Mouse (Mus musculus): ENCODE data around the gene Chpf. TPM values are rescaled to one million over a fixed set of nuclear protein-coding genes. Genes with fewer than 3 reads are reported as not detected.

The Chpf gene
- 37.4 and 49.4 TPM in 2 replicates for polyA plus RNA-seq (2012; rRNA removed)

DNA sequence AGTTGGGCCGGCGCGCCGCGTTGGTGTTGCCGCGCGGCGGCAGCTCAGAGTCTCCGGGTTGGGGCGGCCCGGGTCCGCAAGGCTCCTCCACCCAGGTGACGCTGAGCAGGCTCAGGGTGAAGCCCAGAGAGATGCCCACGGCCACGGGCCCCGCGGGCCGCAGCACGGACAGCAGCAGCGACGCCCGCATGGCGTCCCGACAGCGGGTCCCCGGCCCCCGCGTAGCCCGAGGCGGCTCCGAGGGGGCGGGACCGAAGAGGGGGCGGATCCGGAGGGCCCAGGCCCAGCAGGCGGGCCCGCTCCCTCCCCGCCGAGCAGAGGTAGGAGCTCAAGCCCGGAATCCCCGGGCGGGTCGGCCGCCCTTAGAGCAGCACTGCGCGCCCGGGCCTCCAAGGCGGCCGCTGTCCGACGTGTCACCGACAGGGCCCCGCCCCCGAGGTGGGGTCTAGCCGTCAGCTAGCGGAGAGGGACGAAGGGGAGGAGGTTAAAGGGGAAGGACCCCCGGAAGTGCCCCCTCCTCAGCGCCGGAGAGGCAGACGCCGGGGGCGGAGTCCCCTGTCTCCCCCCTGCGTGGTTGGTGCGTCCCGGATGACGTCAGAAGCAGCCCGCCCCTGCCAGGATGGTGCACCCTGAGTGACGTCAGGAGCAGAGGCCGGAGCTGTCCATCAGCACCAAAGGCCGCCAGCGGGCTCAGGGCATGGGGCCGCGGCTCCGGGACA is at the start of gene Chpf, which contains the start of gene Tmem198:
TSS of gene Chpf (minus strand) at position 392 of the 719 bp plus-strand sequence.
TSS of gene Tmem198 (plus strand) at position 617 of the 719 bp plus-strand sequence.

GRCm38 (mm10) chr1:75521321-75522031 is 42.4 kb upstream of the Chpf start, which contains the start of gene Stk11ip:
TSS of gene Stk11ip (plus strand) at chr1:75521529.

GRCm38 (mm10) chr1:75507006-75507405 is 27.9 kb upstream of the Chpf start, which contains the start of gene Inha:
TSS of gene Inha (plus strand) at chr1:75507077.

GRCm38 (mm10) chr1:75505956-75506831 is 27.1 kb upstream of the Chpf start, which contains the start of gene Obsl1:
TSS of gene Obsl1 (minus strand) at chr1:75506452.

DNA sequence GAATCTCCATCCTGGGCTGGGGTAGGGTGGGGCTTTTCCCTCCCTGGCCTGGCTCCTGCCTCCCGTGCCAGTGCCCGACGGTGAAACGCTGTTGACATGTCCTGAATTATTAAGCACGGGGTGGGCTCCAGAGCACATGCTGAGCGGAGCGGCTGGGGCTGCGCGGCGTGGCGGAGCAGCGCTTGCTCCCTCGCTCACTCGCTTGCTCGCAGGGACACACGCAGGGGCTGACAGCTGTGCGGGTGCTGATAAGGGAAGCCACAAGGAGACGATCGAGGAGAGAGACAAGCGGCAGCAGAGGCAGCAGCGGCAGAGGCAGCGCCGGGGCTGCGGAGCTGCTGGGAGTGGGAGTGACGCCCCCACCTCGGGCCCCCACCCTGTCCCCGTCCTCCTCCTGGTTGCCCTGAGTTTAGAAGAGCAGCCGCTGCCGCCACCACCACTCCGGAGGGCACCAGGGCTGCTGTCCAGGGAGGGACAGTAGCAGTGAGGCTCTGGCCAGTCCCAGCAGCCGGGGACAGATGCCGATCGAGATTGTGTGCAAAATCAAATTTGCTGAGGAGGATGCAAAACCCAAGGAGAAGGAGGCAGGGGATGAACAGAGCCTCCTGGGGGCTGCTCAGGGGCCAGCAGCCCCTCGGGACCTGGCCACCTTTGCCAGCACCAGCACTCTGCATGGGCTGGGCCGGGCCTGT is 28.6 kb downstream of the Chpf start, which contains the start of gene Asic4:
TSS of gene Asic4 (plus strand) at position 123 of the 692 bp plus-strand sequence.

GRCm38 (mm10) chr1:75435475-75436328 is 43.4 kb downstream of the Chpf start, which contains the start of gene Gmppa:
TSS of gene Gmppa (plus strand) at chr1:75435930.

Other genes starting within 250 kb of the Chpf start
- gene A630095N17Rik, start 247.2 kb downstream of the Chpf start, polyA plus RNA-seq (2012; rRNA removed) = not detected in 2 replicates
- gene Dnajb2, start 242.9 kb downstream of the Chpf start, polyA plus RNA-seq (2012; rRNA removed) = 21.5 and 25.7 TPM in 2 replicates
- 4.7 and 4.9 TPM in 2 replicates for gene Ptprn, start 214.8 kb downstream of the Chpf start, polyA plus RNA-seq (2012; rRNA removed)
- gene Resp18, start 200.9 kb downstream of the Chpf start, polyA plus RNA-seq (2012; rRNA removed) = 7.9 and 12.7 TPM in 2 replicates
- 66.8 and 78.7 TPM in 2 replicates for gene Dnpep, start 161.3 kb downstream of the Chpf start, polyA plus RNA-seq (2012; rRNA removed)
- 377 and 872 TPM in 2 replicates for gene Des, start 119.0 kb downstream of the Chpf start, polyA plus RNA-seq (2012; rRNA removed)
- 59.2 and 90.1 TPM in 2 replicates for gene Speg, start 104.0 kb downstream of the Chpf start, polyA plus RNA-seq (2012; rRNA removed)
- gene Gmppa, start 43.4 kb downstream of the Chpf start, polyA plus RNA-seq (2012; rRNA removed) = 121 and 122 TPM in 2 replicates
- gene Asic4, start 28.9 kb downstream of the Chpf start, polyA plus RNA-seq (2012; rRNA removed) = 0.06 TPM in 1 of 2 replicates, not detected in the other
- 3.0 and 4.2 TPM in 2 replicates for gene Tmem198, start 225 bp upstream of the Chpf start, polyA plus RNA-seq (2012; rRNA removed)
- gene Obsl1, start 27.1 kb upstream of the Chpf start, polyA plus RNA-seq (2012; rRNA removed) = 9.1 and 9.2 TPM in 2 replicates
- 9.5 and 12.1 TPM in 2 replicates for gene Inha, start 27.8 kb upstream of the Chpf start, polyA plus RNA-seq (2012; rRNA removed)
- 11.0 and 17.0 TPM in 2 replicates for gene Stk11ip, start 42.2 kb upstream of the Chpf start, polyA plus RNA-seq (2012; rRNA removed)
- 8.9 and 10.9 TPM in 2 replicates for gene Slc4a3, start 67.0 kb upstream of the Chpf start, polyA plus RNA-seq (2012; rRNA removed)